Mouse (Mus musculus): ENCODE data around the gene Mms19. TPM values are rescaled to one million over a fixed set of nuclear protein-coding genes. Genes with fewer than 3 reads are reported as not detected.

The Mms19 gene
- total and polyA plus RNA-seq, 2 experiments from 2014 or later, result 26.1 to 45.7 TPM

GRCm38 (mm10) chr19:41906311-41907078, 74.5 kb downstream of the Mms19 start:
- no peak for TF ChIP-seq CTCF (IDR thresholded peaks at IDR 0.05)
- Histone ChIP-seq H3K4me2 (ENCODE audit: low read depth, low read length, poor library complexity, severe bottlenecking) (no peak overlapping the region), H3K27me3 (ENCODE audit: insufficient read depth, low read length) (no peaks in the 10 kb centered on the region), H3K9ac (replicated peaks; ENCODE audit: low read length, poor library complexity, severe bottlenecking) (no peak overlapping the region), H3K27ac (ENCODE audit: low read depth, low read length) (no peak overlapping the region), H3K9me3 (ENCODE audit: low read length) (no peaks in the 10 kb centered on the region), H3K4me3 (ENCODE audit: low read depth, low read length) (no peak overlapping the region), H3K4me1 (ENCODE audit: insufficient read depth, low read length) (no peaks in the 10 kb centered on the region), H3K36me3 (ENCODE audit: insufficient read depth, low read length) (no peaks in the 10 kb centered on the region)
- DNase-seq (ENCODE audit: low spot score) (no peak), ATAC-seq (ENCODE audit: low FRiP score) (no peak)
- 68% methylated on average over 6 of the region's 6 CpGs for WGBS

DNA sequence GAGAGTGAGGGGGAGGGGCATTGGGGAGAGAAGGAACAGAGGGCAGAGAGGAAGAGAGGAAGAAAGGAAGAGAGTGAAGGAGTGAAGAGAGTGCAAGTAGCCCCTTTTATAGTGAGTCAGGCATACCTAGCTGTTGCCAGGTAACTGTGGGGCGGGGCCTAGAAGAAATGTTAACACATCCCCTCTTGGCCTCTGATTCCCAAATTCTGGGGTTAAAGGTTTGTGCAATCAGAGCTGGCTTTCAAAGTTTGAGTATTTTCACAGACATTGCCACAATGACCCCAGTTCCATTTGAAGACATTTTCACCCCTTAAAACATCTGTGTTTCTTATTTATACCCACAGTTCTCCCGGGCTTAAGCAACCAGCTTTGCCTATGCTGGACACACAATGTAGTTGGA, 75.7 kb downstream of the Mms19 start:
- 90% methylated on average over 2 of the region's 2 CpGs for WGBS
- DNase-seq (ENCODE audit: low spot score) (no peak), ATAC-seq (ENCODE audit: low FRiP score) (no peak)
- H3K27ac ChIP-seq (ENCODE audit: low read depth, low read length), result no peak overlapping the region
- H3K4me1 ChIP-seq (ENCODE audit: insufficient read depth, low read length), result no peaks in the 10 kb centered on the region
- H3K4me3 ChIP-seq (ENCODE audit: low read depth, low read length), result no peak overlapping the region
- H3K9ac ChIP-seq (replicated peaks; ENCODE audit: low read length, poor library complexity, severe bottlenecking), result no peak overlapping the region
- H3K4me2 ChIP-seq (ENCODE audit: low read depth, low read length, poor library complexity, severe bottlenecking), result no peak overlapping the region
- no peaks in the 10 kb centered on the region for H3K9me3 ChIP-seq (ENCODE audit: low read length)
- TF ChIP-seq CTCF (IDR thresholded peaks at IDR 0.05), result no peak
- no peaks in the 10 kb centered on the region for H3K36me3 ChIP-seq (ENCODE audit: insufficient read depth, low read length)
- H3K27me3 ChIP-seq (ENCODE audit: insufficient read depth, low read length), result no peaks in the 10 kb centered on the region

DNA sequence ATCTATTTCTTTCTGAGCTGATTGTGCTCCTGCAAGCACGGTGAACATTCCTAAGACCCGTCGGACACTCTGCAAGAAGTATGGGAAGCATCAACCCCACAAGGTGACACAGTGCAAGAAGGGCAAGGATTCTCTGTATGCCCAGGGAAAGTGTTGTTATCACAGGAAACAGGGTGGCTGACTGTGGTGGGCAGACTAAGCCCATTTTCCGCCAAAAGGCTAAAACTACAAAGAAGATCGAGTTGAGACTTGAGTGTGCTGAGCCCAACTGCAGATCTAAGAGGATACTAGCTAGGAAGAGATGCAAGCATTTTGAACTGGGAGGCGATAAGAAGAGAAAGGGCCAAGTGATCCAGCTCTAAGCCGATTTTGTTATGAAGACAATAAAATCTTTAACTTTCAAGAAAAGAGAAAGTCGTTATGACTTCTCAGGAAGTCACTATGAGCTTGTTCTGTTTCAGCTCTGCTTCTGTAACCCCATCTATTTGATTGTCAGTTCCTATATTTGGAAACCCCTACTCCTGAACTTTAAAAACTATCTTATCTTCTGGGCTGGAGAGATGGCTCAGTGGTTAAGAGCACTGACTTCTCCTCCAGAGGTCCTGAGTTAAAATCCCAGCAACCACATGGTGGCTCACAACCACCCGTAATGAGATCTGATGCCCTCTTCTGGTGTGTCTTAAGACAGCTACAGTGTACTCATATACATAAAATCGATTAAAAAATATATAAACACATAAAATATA, 77.9 kb downstream of the Mms19 start:
- no peak overlapping the region for H3K9ac ChIP-seq (replicated peaks; ENCODE audit: low read length, poor library complexity, severe bottlenecking)
- no peak overlapping the region for H3K27ac ChIP-seq (ENCODE audit: low read depth, low read length)
- H3K9me3 ChIP-seq (ENCODE audit: low read length), result no peaks in the 10 kb centered on the region
- H3K36me3 ChIP-seq (ENCODE audit: insufficient read depth, low read length), result no peaks in the 10 kb centered on the region
- no peaks in the 10 kb centered on the region for H3K4me1 ChIP-seq (ENCODE audit: insufficient read depth, low read length)
- no peak for ATAC-seq (ENCODE audit: low FRiP score)
- no peak overlapping the region for H3K4me2 ChIP-seq (ENCODE audit: low read depth, low read length, poor library complexity, severe bottlenecking)
- WGBS, result 88% methylated on average over 10 of the region's 10 CpGs
- H3K27me3 ChIP-seq (ENCODE audit: insufficient read depth, low read length), result no peaks in the 10 kb centered on the region
- TF ChIP-seq CTCF (IDR thresholded peaks at IDR 0.05), result no peak
- no peak overlapping the region for H3K4me3 ChIP-seq (ENCODE audit: low read depth, low read length)
- DNase-seq (ENCODE audit: low spot score), result no peak

DNA sequence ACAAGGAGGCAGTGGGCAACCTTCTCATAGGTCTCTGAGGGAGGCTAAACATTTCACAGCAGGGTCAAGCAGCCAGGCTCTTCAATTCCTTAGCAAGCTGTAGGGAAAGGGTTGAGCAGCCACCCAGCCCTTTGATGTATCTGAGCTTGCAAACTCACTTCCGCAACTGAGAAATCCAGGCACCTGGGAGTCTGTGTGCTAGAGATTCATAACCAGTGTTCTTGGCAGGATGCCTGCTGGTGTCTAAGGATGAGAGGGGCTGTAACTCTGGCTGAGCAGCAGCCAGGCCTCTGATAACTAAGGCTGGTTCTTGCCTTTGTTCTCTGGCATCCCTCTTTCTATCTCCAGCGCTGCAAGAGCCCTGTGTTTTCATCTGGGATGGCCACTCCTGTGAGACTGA, 79.3 kb downstream of the Mms19 start:
- H3K36me3 ChIP-seq (ENCODE audit: insufficient read depth, low read length), result no peaks in the 10 kb centered on the region
- H3K27ac ChIP-seq (ENCODE audit: low read depth, low read length), result no peak overlapping the region
- H3K4me1 ChIP-seq (ENCODE audit: insufficient read depth, low read length), result no peaks in the 10 kb centered on the region
- ATAC-seq (ENCODE audit: low FRiP score) (no peak), DNase-seq (ENCODE audit: low spot score) (no peak)
- WGBS, result 41% methylated on average over 2 of the region's 2 CpGs
- no peak overlapping the region for H3K4me2 ChIP-seq (ENCODE audit: low read depth, low read length, poor library complexity, severe bottlenecking)
- H3K9me3 ChIP-seq (ENCODE audit: low read length), result no peaks in the 10 kb centered on the region
- no peaks in the 10 kb centered on the region for H3K27me3 ChIP-seq (ENCODE audit: insufficient read depth, low read length)
- H3K9ac ChIP-seq (replicated peaks; ENCODE audit: low read length, poor library complexity, severe bottlenecking), result no peak overlapping the region
- no peak overlapping the region for H3K4me3 ChIP-seq (ENCODE audit: low read depth, low read length)
- TF ChIP-seq CTCF (IDR thresholded peaks at IDR 0.05), result no peak

DNA sequence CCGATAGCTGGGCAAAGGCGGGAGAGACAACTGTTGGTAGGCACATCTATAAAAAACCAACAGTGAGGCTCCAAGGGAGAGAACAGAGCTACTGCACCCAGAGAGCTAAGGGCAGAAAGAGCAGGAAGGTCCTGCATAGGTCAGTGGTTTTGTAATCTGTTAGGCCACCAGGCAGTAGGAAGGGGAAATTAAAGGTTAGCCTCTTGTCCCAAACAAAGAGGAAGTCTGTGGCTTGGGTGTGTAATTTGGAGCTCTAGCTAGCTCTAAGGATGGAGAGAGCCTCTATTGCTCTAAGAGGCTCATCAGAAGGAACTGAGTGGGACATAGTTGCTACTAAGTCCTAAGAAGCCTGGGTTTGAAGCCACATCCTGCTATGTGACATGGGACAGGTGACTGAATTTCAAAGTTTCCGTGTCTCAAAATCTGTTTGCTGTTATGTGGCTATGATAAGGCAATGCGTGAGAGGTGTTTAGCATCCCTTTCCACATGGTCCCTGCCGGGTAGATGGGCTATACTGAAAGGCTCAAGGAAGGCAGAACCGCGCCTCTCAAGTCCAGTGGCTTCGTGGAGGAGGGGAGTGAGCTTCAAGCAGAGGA, 80.4 kb downstream of the Mms19 start:
- WGBS, result 87% methylated on average over 8 of the region's 8 CpGs
- H3K9me3 ChIP-seq (ENCODE audit: low read length), result no peaks in the 10 kb centered on the region
- H3K4me2 ChIP-seq (ENCODE audit: low read depth, low read length, poor library complexity, severe bottlenecking), result no peak overlapping the region
- no peak overlapping the region for H3K27ac ChIP-seq (ENCODE audit: low read depth, low read length)
- no peaks in the 10 kb centered on the region for H3K36me3 ChIP-seq (ENCODE audit: insufficient read depth, low read length)
- no peaks in the 10 kb centered on the region for H3K27me3 ChIP-seq (ENCODE audit: insufficient read depth, low read length)
- H3K9ac ChIP-seq (replicated peaks; ENCODE audit: low read length, poor library complexity, severe bottlenecking), result no peak overlapping the region
- DNase-seq (ENCODE audit: low spot score), result no peak
- no peak for TF ChIP-seq CTCF (IDR thresholded peaks at IDR 0.05)
- no peak for ATAC-seq (ENCODE audit: low FRiP score)
- no peak overlapping the region for H3K4me3 ChIP-seq (ENCODE audit: low read depth, low read length)
- H3K4me1 ChIP-seq (ENCODE audit: insufficient read depth, low read length), result no peaks in the 10 kb centered on the region

GRCm38 (mm10) chr19:41898860-41899259, 82.1 kb downstream of the Mms19 start:
- DNase-seq (ENCODE audit: low spot score), result peak; percentile 46
- no peaks in the 10 kb centered on the region for H3K36me3 ChIP-seq (ENCODE audit: insufficient read depth, low read length)
- ATAC-seq (ENCODE audit: low FRiP score), result no peak
- peak; percentile 74 for TF ChIP-seq CTCF (IDR thresholded peaks at IDR 0.05)
- no peak overlapping the region for H3K9ac ChIP-seq (replicated peaks; ENCODE audit: low read length, poor library complexity, severe bottlenecking)
- 47% methylated on average over 4 of the region's 4 CpGs for WGBS
- H3K9me3 ChIP-seq (ENCODE audit: low read length), result no peaks in the 10 kb centered on the region
- H3K4me2 ChIP-seq (ENCODE audit: low read depth, low read length, poor library complexity, severe bottlenecking), result no peak overlapping the region
- no peak overlapping the region for H3K4me3 ChIP-seq (ENCODE audit: low read depth, low read length)
- H3K27ac ChIP-seq (ENCODE audit: low read depth, low read length), result no peak overlapping the region
- H3K4me1 ChIP-seq (ENCODE audit: insufficient read depth, low read length), result peaks cover 6% of the 10 kb centered on the region; the same call in 1 of the 2 replicates
- no peaks in the 10 kb centered on the region for H3K27me3 ChIP-seq (ENCODE audit: insufficient read depth, low read length)
